Mouse (Mus musculus) left cerebral cortex, adult 18-20 months (tissue): ENCODE measurements around the gene Olfr262. TPM values are rescaled to one million over a fixed set of nuclear protein-coding genes. Genes with fewer than 3 reads are reported as not detected.
"Not testable (repeated sequence)": the region's sequence is repeated elsewhere in the genome, so short reads cannot be mapped to it uniquely, and the experiment has no call there.

Source experiments
- DNase-seq, 2 experiments: peaks; one replicate each; pipeline ENCODE4 v3.0.0; 2021 to 2022; ENCODE audit warnings: low spot score in 2 of 2, mixed read lengths in 1 of 2
- long read RNA-seq, 2 experiments: library from polyadenylated mRNA; stranded (forward); transcript quantifications; one replicate each; pipeline ENCODE4 v2.0.0; 2021
- total RNA-seq, 2 experiments: library from RNA; stranded (reverse); gene quantifications; 2 replicates each; pipeline ENCODE4 v1.2.3; 2021

The Olfr262 gene
- total RNA-seq = not detected
- long read RNA-seq, experiment 1 = 0 reads
- long read RNA-seq, experiment 2 = 0 reads

DNA sequence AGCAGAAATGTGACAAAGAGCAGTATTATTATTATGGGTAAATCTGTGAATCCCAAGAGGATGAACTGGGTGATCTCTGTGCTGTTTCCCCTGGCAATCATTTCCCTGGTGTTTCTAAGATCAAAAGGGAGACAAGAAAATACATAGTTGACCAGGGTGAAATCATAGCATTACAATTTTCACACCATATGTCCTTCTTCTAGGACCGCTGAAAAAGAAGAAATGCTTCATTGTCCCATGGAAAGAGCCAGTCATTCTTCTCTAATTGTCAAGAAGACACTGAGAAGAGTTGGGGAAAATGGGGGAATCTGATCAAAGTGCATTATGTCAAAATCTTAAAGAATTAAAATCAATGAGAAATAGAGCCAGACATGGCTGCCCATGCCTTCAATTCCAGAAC, at the start of gene Olfr262:
Olfr262 (minus strand) TSS at position 101 of the 400 bp plus-strand sequence.
- DNase-seq = no peak

DNA sequence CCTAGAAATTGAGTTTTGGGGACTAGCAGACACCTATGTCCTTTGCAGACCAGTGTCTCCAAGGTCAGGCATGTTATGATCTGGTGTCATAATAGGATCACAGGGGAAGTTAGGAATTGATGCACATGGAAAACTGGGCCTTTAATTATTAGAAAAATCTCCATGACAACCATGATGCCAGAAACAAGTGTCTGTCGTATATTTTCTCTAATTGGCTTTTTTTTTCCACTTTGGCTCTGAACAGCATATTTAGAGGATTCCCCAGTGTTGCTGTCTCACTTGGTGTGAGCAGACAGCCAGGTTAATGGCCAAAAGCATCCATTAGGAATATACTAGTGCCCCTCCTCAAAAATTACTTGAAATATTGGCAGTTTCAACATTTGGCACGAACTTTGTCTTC, 38.1 kb upstream of the Olfr262 start, which contains the start of gene Olfr1434:
Olfr1434 (plus strand) TSS at position 301 of the 400 bp plus-strand sequence.
- DNase-seq = no peak

- DNase-seq = no peak
Observed at GRCm38 (mm10) chr19:12260732-12261131, 19.3 kb upstream of the Olfr262 start, which contains the start of gene Olfr235. Gene Olfr235 (plus strand): TSS chr19:12261032.

- DNase-seq = not testable (repeated sequence)
Observed at GRCm38 (mm10) chr19:12232496-12232895, 9.0 kb downstream of the Olfr262 start, which contains the start of gene Olfr1432. Gene Olfr1432 (minus strand): TSS chr19:12232596.

- no peak for DNase-seq
Observed at GRCm38 (mm10) chr19:12200334-12200733, 41.1 kb downstream of the Olfr262 start, which contains the start of gene Olfr1431. Gene Olfr1431 (plus strand): TSS chr19:12200634.

DNA sequence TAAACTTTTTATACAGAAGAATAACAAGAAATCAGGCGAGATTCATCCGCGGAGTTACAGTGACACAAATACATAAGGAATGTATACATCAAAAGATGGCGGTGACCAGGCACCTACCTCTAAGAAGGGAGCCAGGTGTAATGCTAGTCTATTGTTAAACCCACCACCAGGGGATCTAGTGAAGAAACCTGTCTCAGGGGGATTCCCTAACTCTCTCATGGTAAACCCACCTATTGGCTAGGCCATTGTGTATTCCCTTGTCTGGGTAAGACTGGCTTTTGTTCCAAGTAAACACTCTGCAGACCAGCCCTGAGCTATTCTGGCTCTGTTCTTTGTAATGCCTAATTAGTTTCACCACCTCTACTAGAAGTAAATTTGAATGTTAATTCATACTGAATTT, 42.4 kb downstream of the Olfr262 start:
- DNase-seq = not testable (repeated sequence)

Other genes starting within 250 kb of the Olfr262 start
- gene Olfr1423, start 200.3 kb downstream of the Olfr262 start, total RNA-seq = not detected
- not detected for gene Olfr1424, start 179.0 kb downstream of the Olfr262 start, total RNA-seq
- gene Olfr1425, start 163.9 kb downstream of the Olfr262 start, total RNA-seq = not detected
- gene Olfr1426, start 149.6 kb downstream of the Olfr262 start, total RNA-seq = not detected
- not detected for gene Olfr1427, start 138.3 kb downstream of the Olfr262 start, total RNA-seq
- gene Olfr1428, start 125.8 kb downstream of the Olfr262 start, total RNA-seq = not detected
- not detected for gene Olfr76, start 118.5 kb downstream of the Olfr262 start, total RNA-seq
- not detected for gene Olfr1555-ps1, start 71.5 kb downstream of the Olfr262 start, total RNA-seq
- not detected for gene Olfr1431, start 41.0 kb downstream of the Olfr262 start, total RNA-seq
- not detected for gene Olfr1432, start 9.1 kb downstream of the Olfr262 start, total RNA-seq
- gene Olfr235, start 19.4 kb upstream of the Olfr262 start, total RNA-seq = not detected
- not detected for gene Olfr1434, start 38.2 kb upstream of the Olfr262 start, total RNA-seq
- gene Olfr1436, start 57.5 kb upstream of the Olfr262 start, total RNA-seq = not detected
- gene Olfr1437, start 83.4 kb upstream of the Olfr262 start, total RNA-seq = not detected
- not detected for gene Olfr1438-ps1, start 94.3 kb upstream of the Olfr262 start, total RNA-seq
- not detected for gene Olfr1440, start 145.6 kb upstream of the Olfr262 start, total RNA-seq
- gene Olfr1441, start 175.8 kb upstream of the Olfr262 start, total RNA-seq = not detected
- not detected for gene Pfpl, start 186.2 kb upstream of the Olfr262 start, total RNA-seq
- 1 to 10 TPM; 9.7 TPM for gene Mpeg1, start 219.1 kb upstream of the Olfr262 start, total RNA-seq